Mouse (Mus musculus) midbrain, embryonic 13.5 days (tissue): ENCODE data around the gene Fam210b. TPM values are rescaled to one million over a fixed set of nuclear protein-coding genes. Genes with fewer than 3 reads are reported as not detected.
A peak's percentile ranks its signal among the peaks of the same experiment; 100 is the strongest.

Experiments
- ATAC-seq: fragments of 200-750 bp; cut with Nextera tagmentation; 2 replicates; pipeline ENCODE4 v1.8.0; 2017; ENCODE audit warnings: mild to moderate bottlenecking, moderate TSS enrichment, moderate library complexity
- H3K27ac ChIP-seq: fragments of 300-500 bp; sonication (generic); 2 replicates; pipeline ENCODE4 v1.5.1; 2015; ENCODE audit warnings: inconsistent platforms, mild to moderate bottlenecking, moderate library complexity
- H3K27me3 ChIP-seq: fragments of 300-500 bp; sonication (generic); 2 replicates; pipeline ENCODE4 v1.6.1; 2015; ENCODE audit warnings: mild to moderate bottlenecking, inconsistent platforms
- H3K36me3 ChIP-seq: fragments of 300-500 bp; sonication (generic); 2 replicates; pipeline ENCODE4 v1.6.1; 2015; ENCODE audit warnings: mild to moderate bottlenecking, inconsistent platforms
- H3K4me1 ChIP-seq: fragments of 300-500 bp; sonication (generic); replicated peaks from 2 replicates; pipeline ENCODE4 v1.6.1; 2015; ENCODE audit warnings: inconsistent platforms
- H3K4me2 ChIP-seq: fragments of 300-500 bp; sonication (generic); replicated peaks from 2 replicates; pipeline ENCODE4 v1.6.1; 2015; ENCODE audit warnings: moderate library complexity, mild to moderate bottlenecking, inconsistent platforms
- H3K4me3 ChIP-seq: fragments of 300-500 bp; sonication (generic); replicated peaks from 2 replicates; pipeline ENCODE4 v1.5.1; 2015; ENCODE audit warnings: mild to moderate bottlenecking, inconsistent platforms
- H3K9ac ChIP-seq: fragments of 300-500 bp; sonication (generic); replicated peaks from 2 replicates; pipeline ENCODE4 v1.6.1; 2015; ENCODE audit warnings: mild to moderate bottlenecking, inconsistent platforms
- H3K9me3 ChIP-seq: fragments of 300-500 bp; sonication (generic); 2 replicates; pipeline ENCODE4 v1.6.1; 2016; ENCODE audit warnings: mild to moderate bottlenecking, inconsistent platforms
- WGBS: fragments of 180-500 bp; shearing (Covaris S2); methylation state at CpG from one replicate; pipeline ENCODE4 v1.1.7; 2015; 5-methylcytosine and 5-hydroxymethylcytosine counted together
- polyA plus RNA-seq: library from polyadenylated mRNA; unstranded; fragments of >200 nt; fragmentation: Nextera tagmentation; extraction: Ambion mirVana; gene quantifications from 2 replicates; pipeline ENCODE4 v1.2.1, GENCODE M21; 2015

Fam210b gene
- polyA plus RNA-seq, 1 experiment from 2014 or later, result 30.2 TPM

DNA sequence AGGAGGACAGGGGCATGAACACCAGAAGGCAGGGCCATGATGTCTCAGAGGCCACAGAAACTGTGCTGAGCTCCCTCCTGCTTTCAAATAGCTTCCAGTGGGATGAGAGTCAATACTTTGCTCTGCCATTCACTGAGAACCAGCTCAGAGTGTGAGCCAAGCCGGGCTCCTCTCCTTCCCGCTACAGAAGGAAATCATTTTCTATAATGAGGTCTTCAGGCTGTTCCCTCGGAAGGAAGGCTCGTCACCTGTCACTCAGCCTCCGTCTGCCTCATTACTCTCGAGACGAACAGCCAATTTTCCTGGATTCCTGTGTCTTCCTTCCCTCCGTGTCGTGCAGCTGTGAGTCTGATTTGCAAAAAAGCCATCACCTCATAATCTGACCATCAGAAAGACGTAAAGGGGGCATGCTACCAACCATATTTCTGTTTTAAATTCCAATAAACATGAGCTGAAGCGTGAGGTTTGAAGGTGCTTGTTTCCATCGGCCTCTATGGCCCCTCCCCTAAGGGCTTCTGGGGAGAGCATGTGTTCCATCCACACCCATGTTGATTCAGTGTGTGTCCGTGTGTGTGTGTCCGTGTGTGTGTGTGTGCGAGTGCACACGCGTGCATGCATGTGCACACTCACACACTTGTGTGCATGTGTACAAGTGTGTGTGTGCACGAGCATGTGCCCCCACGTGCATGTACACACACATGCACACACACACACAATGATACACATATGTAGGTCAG lies 7.0 kb upstream of the Fam210b start:
- Histone ChIP-seq H3K4me2 (no peak overlapping the region; the same call in 1 of the 2 replicates), H3K9ac (no peak overlapping the region), H3K36me3 (no peaks in the 10 kb centered on the region), H3K9me3 (peaks cover 3% of the 10 kb centered on the region; the same call in 1 of the 2 replicates), H3K27ac (peak overlapping the region; percentile 72), H3K4me1 (peaks cover 15% of the 10 kb centered on the region), H3K4me3 (no peak overlapping the region), H3K27me3 (peaks cover 3% of the 10 kb centered on the region; the same call in 1 of the 2 replicates)
- ATAC-seq, result peak; percentile 57; the same call in 1 of the 2 replicates
- 74% methylated on average over 19 of the region's 19 CpGs for WGBS

DNA sequence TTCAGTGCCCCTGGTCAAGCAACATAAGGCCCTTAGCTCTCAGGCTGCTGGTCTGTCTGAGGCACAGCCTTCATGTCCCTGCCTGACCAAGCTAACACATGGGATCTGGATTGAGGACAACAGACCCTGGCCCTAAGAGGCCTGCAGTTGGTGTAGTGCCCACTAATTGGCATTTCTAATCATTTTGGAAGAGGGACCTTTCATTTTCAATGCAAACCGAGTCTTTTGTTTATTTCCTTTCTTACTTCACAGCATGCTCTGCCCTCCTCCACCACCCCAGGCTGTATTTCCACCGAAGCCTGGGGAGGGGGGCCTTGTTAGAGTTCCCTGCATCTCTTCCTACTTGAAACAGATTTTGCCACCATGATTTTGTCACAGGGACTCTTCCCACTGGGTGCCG lies 4.4 kb upstream of the Fam210b start:
- H3K36me3 ChIP-seq, result no peaks in the 10 kb centered on the region
- H3K27ac ChIP-seq, result no peak overlapping the region
- ATAC-seq, result no peak
- no peak overlapping the region for H3K9ac ChIP-seq
- H3K4me3 ChIP-seq, result no peak overlapping the region
- H3K27me3 ChIP-seq, result peaks cover 7% of the 10 kb centered on the region; the same call in 1 of the 2 replicates
- no peak overlapping the region for H3K4me2 ChIP-seq
- H3K9me3 ChIP-seq, result peaks cover 3% of the 10 kb centered on the region; the same call in 1 of the 2 replicates
- WGBS, result 22% methylated on average over 3 of the region's 3 CpGs
- H3K4me1 ChIP-seq, result peaks cover 26% of the 10 kb centered on the region

DNA sequence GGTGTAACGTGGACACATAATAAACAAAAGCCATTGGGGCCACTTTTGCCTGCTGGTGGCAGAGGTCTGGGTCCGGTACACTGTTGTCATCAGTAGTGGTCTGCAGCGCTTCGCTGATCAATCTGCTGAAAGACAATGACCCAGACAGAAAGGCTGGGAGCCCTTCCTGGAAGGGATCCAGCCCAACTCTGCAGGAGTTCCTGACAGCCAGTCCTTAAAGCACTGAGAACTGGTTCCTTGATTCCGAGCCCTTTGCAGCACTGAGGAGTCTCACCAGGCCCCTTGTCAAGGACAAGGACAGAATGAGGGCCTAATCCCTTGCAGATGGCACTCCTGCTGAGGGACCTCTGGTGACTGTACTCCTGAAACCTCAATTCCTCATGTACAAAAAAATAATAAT lies 3.8 kb upstream of the Fam210b start:
- peaks cover 33% of the 10 kb centered on the region for H3K4me1 ChIP-seq
- 22% methylated on average over 5 of the region's 5 CpGs for WGBS
- H3K36me3 ChIP-seq, result no peaks in the 10 kb centered on the region
- no peak overlapping the region for H3K9ac ChIP-seq
- H3K4me3 ChIP-seq, result no peak overlapping the region
- H3K27me3 ChIP-seq, result peaks cover 7% of the 10 kb centered on the region; the same call in 1 of the 2 replicates
- ATAC-seq, result no peak
- no peak overlapping the region for H3K27ac ChIP-seq
- H3K9me3 ChIP-seq, result 0 out of 2 replicates have a peak, but pooled peaks cover 3% of the 10 kb centered on the region
- no peak overlapping the region for H3K4me2 ChIP-seq

DNA sequence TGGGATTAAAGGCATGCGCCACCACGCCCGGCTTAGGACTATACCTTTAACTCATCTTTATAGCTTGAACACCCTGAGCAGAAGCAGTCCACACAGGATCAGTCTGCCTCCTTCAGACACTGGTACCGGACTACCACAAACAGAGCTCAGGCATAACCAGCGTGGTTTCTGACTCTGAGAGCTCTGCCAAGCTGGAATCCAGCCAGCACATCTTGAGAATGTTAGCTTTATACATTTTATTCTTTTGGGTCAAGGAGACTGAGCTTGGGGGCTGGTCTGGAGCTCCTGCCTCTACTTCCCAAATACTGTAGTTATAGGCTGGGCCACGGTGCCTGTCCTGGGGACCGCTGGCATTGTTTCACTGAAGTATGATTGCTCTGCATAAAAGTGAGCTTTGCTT lies 1.6 kb upstream of the Fam210b start:
- H3K9me3 ChIP-seq, result 0 out of 2 replicates have a peak, but pooled peaks cover 3% of the 10 kb centered on the region
- H3K4me2 ChIP-seq, result no peak overlapping the region
- no peak overlapping the region for H3K4me3 ChIP-seq
- peaks cover 7% of the 10 kb centered on the region; the same call in 1 of the 2 replicates for H3K27me3 ChIP-seq
- no peaks in the 10 kb centered on the region for H3K36me3 ChIP-seq
- H3K4me1 ChIP-seq, result peaks cover 37% of the 10 kb centered on the region
- no peak overlapping the region for H3K9ac ChIP-seq
- WGBS, result 93% methylated on average over 7 of the region's 7 CpGs
- H3K27ac ChIP-seq, result no peak overlapping the region
- ATAC-seq, result no peak

DNA sequence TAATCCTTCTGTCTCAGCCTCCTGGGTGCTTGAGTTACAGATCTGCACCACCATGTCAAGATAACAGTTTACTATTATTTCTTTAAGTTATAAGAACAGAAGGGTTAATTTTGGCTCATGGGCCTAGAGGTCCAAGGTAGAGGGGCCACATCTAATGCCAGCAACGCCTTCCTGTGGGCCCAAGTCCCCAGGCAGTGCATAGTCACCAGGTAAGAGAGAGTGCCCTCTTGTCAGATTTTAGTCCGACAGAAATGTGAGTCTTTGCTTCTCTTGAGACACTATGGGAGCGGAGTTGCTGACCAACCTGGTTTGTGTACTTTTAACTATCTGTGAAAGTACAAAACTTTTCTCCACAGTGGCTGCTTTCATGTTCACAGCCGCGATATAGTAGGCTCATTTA lies 696 bp upstream of the Fam210b start:
- WGBS, result 34% methylated on average over 5 of the region's 5 CpGs
- H3K27ac ChIP-seq, result peak overlapping the region; percentile 41; the same call in 1 of the 2 replicates
- ATAC-seq, result peak; percentile 4; the same call in 1 of the 2 replicates

DNA sequence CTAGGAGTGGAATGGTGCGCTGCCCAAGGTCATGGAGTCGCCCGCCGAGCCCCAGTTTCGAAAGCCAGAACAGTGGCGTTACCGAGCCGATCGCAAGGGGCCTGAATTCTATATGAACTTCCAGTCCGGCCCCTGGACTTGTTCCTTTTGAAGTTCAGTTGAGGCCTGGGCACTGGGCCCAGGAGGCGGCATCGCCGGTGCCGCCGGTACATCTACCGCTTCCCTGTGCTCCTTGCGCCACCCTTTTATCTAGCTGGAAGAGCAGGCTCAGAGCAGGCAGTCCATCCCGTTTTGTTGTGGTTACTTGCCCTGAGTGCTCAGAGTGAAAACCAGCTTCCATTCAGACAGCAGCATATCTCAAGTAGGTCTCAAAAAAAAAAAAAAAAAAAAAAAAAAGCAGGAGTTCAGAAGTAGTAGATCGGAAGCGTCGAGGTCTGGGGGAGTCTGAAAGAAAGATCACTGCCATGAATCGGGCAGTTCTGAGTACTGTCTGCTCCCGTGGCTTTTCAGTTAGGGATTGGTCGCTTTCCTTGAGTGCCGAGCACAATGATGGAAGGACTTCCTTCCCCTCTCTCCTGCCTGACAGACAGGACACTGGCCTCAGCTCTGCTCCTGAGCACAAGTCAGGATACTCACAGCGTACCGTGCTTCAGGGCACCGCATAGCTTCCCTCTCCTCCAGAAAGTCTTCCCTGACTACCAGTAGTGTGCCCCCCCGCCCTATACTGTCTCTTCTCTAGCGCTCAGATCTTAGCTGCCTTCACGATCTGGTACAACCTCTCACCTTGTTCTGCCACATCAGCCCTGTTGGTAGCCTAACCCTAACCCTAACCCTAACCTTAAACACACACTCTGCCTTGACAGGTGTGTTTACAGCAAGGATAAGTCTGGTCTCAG lies 917 bp downstream of the Fam210b start:
- H3K36me3 ChIP-seq, result no peaks in the 10 kb centered on the region
- H3K9me3 ChIP-seq, result no peaks in the 10 kb centered on the region
- 14% methylated on average over 31 of the region's 31 CpGs for WGBS
- H3K4me1 ChIP-seq, result peaks cover 39% of the 10 kb centered on the region
- peak overlapping the region; percentile 81 for H3K9ac ChIP-seq
- peaks cover 7% of the 10 kb centered on the region; the same call in 1 of the 2 replicates for H3K27me3 ChIP-seq
- no peak overlapping the region; the same call in 1 of the 2 replicates for H3K27ac ChIP-seq
- H3K4me3 ChIP-seq, result peak overlapping the region; percentile 71
- peak; percentile 1; the same call in 1 of the 2 replicates for ATAC-seq
- peak overlapping the region; percentile 99 for H3K4me2 ChIP-seq

More for the DNA sequence above, 696 bp upstream of the Fam210b start:
- Histone ChIP-seq H3K9me3 (0 out of 2 replicates have a peak, but pooled peaks cover under 1% of the 10 kb centered on the region), H3K9ac (no peak overlapping the region), H3K36me3 (no peaks in the 10 kb centered on the region), H3K4me2 (peak overlapping the region; percentile 99), H3K4me3 (peak overlapping the region; percentile 71), H3K4me1 (peaks cover 39% of the 10 kb centered on the region), H3K27me3 (peaks cover 7% of the 10 kb centered on the region; the same call in 1 of the 2 replicates)

DNA sequence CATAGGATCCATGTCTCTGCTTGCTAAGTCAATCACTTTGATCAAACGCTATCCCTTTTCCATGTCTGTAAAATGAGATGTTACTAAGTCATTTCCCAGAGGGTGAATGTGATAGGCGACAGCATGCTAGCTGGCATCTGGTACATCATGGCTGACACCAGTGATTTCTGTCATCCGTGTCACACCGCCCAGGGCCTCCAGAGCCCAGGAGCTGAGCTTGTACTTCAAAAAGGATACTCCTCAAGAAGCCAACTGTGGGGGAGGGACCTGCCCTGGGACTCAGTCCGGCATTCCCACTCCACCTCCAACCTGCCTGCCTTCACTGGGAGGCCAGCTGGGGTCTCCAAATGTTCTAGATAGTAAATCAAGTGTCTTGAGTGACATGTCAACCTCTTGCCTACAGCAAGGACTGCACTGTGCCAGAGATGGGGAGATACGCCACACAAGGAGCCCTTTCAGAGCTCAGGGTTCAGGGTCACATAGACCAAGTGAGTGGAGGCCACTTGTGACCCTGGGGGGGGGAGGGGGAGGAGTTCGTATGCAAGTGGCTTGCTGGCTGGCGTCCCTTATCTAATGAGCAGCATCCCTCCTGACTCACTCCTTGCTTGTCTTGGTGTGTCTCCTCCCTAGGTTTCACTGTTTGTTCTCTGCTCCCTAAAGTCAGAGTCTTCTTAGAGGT lies 1.7 kb downstream of the Fam210b start:
- no peaks in the 10 kb centered on the region for H3K9me3 ChIP-seq
- H3K36me3 ChIP-seq, result no peaks in the 10 kb centered on the region
- no peak for ATAC-seq
- H3K4me2 ChIP-seq, result peak overlapping the region; percentile 99
- H3K4me3 ChIP-seq, result peak overlapping the region; percentile 71
- H3K27me3 ChIP-seq, result peaks cover 7% of the 10 kb centered on the region; the same call in 1 of the 2 replicates
- no peak overlapping the region for H3K27ac ChIP-seq
- WGBS, result 69% methylated on average over 8 of the region's 8 CpGs
- H3K9ac ChIP-seq, result no peak overlapping the region
- H3K4me1 ChIP-seq, result peaks cover 37% of the 10 kb centered on the region

DNA sequence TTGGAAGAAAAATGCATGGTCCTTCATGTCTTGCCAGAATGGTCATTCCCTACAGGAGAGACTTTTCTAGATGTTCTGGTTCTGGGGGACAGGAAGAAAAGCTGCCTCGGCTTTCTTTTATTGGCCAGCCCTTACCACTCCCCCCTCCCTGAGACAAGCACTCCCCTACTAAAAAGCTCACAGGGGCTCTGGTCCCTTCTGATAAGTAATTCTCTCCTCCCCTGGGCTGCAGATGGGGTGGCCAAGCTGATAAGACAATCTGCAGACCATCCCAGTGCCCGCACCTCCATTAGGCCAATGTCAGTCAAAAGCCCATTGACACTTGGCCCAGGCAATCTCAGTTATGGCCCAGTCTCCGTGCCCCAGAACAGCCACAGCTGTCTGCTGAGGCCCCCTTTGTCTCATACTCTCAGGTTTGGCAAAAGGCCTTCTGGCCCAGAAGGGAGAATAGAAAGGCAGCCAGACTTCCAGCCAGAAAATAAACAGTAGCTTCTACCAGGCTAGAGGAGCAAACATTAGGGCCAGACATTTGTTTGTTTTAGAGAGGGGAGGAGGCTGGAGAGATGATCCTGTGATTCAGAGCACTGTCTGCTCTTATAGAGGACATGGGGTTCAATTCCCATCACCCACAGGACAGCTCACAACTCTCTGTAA lies 3.1 kb downstream of the Fam210b start:
- no peak overlapping the region for H3K4me3 ChIP-seq
- H3K27me3 ChIP-seq, result 0 out of 2 replicates have a peak, but pooled peaks cover 3% of the 10 kb centered on the region
- peak overlapping the region; percentile 68 for H3K27ac ChIP-seq
- H3K9ac ChIP-seq, result no peak overlapping the region
- WGBS, result 48% methylated on average over 3 of the region's 3 CpGs
- no peaks in the 10 kb centered on the region for H3K36me3 ChIP-seq
- no peaks in the 10 kb centered on the region for H3K9me3 ChIP-seq
- H3K4me1 ChIP-seq, result peaks cover 40% of the 10 kb centered on the region
- H3K4me2 ChIP-seq, result no peak overlapping the region
- no peak for ATAC-seq

DNA sequence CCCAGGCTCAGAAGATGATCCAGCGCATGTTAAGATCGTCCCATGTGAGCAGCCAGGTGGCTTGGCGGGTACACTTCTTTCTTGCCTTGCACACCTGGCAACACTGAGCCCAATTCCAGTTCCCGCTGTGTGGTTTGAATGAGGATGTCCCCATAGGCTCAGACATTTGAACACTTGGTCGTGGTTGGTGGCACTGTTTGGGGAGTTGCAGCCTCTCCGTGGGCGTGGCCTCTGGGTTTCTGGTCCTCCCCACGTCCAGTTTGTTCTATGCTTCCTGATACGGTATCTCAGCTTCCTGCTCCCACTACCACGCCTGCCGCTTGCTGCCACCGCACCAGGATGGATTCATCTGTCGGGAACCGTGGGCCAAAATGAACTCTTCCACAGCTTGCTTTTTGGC lies 4.4 kb downstream of the Fam210b start:
- no peak overlapping the region for H3K27ac ChIP-seq
- no peak overlapping the region for H3K9ac ChIP-seq
- H3K36me3 ChIP-seq, result no peaks in the 10 kb centered on the region
- H3K27me3 ChIP-seq, result no peaks in the 10 kb centered on the region
- ATAC-seq, result no peak
- 80% methylated on average over 14 of the region's 14 CpGs for WGBS
- H3K4me2 ChIP-seq, result no peak overlapping the region
- no peak overlapping the region for H3K4me3 ChIP-seq
- H3K4me1 ChIP-seq, result peaks cover 36% of the 10 kb centered on the region
- no peaks in the 10 kb centered on the region for H3K9me3 ChIP-seq

DNA sequence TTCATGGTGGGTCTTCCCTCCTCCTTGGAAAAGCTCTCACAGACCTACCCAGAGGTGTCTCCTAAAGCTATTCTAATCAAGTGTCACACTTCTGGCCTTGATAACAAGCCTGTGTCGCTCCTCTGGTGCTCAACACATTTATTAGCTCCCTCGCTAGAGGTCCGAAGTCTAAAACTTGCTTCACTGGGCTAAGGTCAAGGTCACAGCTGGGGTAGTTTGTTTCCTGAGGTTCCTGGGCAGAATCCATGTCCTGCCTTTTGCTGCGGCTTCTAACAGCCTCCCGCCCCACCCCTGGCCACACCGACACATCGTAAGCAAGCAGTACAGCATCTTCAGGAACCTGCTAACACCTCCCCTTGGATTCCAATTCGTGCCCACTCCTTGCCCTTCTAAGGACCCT lies 5.4 kb downstream of the Fam210b start:
- ATAC-seq, result no peak
- Histone ChIP-seq H3K36me3 (peaks cover 7% of the 10 kb centered on the region), H3K9me3 (no peaks in the 10 kb centered on the region), H3K4me3 (no peak overlapping the region), H3K4me1 (peaks cover 38% of the 10 kb centered on the region), H3K27me3 (no peaks in the 10 kb centered on the region), H3K9ac (no peak overlapping the region), H3K4me2 (no peak overlapping the region), H3K27ac (no peak overlapping the region)
- WGBS, result 85% methylated on average over 8 of the region's 8 CpGs

DNA sequence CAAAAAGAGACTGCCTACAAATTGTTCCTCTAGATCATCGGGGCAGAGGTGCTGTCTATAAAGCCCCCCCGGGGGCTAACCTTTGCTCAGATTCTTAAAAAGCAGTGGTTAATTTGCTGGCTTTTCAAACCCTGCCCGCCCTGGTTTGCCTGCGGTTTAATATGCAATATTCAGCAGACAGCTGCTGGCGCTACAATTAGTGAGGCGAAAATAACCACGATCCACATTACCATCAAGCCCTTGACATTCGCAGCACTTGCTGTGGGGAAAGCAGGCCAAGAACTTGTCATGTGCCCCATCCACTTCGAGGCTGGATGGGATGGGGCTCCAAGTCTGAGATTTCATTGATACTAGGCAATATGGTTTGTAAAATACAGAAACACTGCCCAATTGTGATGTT lies 7.9 kb downstream of the Fam210b start:
- peak overlapping the region; percentile 30; the same call in 1 of the 2 replicates for H3K27ac ChIP-seq
- peaks cover 18% of the 10 kb centered on the region for H3K4me1 ChIP-seq
- WGBS, result 53% methylated on average over 9 of the region's 9 CpGs
- H3K9ac ChIP-seq, result no peak overlapping the region
- H3K4me3 ChIP-seq, result no peak overlapping the region
- no peaks in the 10 kb centered on the region for H3K9me3 ChIP-seq
- H3K4me2 ChIP-seq, result no peak overlapping the region
- peaks cover 30% of the 10 kb centered on the region for H3K36me3 ChIP-seq
- no peaks in the 10 kb centered on the region for H3K27me3 ChIP-seq
- no peak for ATAC-seq
